Mouse (Mus musculus): ENCODE data around the gene Ndufaf3. TPM values are rescaled to one million over a fixed set of nuclear protein-coding genes. Genes with fewer than 3 reads are reported as not detected.
"Not testable (repeated sequence)": the region's sequence is repeated elsewhere in the genome, so short reads cannot be mapped to it uniquely, and the experiment has no call there.

The Ndufaf3 gene
- 10 to 100 TPM; 52.6 to 66.3 TPM for total RNA-seq (2021)

DNA sequence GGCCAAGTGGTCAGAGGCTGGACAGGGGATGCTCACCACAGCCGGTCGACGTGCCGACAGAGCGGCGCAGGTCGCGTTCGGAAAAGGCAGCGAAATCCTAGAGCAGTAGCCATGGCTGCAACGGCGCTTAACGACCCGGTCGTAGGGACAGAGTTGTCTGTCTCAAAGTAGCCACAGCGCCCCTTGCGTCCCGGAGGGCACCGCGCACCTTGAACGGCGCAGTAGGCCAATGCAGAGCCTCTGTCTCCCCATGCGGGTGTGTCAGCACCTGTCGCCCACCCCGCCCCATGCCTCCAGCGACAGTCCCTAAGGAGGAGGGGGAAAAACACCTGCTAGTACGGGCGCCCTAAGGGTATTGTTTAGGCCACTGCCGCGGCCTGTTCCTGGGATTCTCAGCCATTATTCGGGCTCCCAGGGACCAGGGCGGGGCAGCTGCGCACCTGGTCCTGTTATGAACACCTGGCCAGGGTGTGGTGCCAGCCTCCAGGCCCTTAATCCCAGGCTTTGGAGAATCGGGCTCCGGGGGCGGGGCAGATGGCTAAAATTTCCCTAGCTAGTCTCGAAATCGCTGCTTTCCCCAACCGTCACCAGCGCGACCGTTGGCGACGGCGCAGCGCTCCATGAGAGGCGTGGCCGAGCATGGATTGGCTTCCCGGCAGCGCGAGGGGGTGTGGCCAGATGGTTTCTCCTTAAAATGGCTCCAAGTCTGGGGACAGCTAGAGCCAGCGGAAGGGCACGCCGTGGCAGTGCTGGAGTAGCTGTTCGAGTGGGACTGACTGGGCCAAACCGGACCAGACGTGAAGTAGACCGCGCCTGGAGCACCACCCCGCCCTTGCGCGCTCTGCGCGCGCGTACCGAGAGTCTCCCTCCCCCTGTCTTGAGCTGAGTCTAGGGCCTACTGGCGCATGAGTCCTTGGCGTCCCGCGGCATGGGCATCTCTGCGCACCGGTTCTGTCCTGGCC is at the start of gene Ndufaf3:
TSS of gene Ndufaf3 (minus strand) at position 620 of the 962 bp plus-strand sequence.
- peak; percentile 96 for DNase-seq

DNA sequence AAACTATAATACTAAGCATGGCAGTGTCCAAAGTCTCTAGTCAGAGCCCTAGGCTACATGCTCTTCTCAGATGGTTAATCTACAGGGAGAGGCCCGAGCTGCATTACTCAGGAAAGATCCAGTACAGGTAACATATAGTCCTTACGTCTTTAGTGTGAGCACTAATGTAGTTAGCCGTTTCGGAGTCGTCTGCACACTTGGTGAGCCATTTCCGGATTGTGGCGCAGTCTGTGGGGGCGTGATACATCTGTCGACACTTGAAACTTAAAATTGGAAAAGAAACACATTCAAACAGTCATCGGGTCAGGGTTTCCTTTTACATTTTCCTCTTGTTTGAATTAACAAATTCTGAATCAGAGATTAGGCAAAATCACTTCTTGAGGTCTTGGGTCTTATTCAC is 44.3 kb upstream of the Ndufaf3 start:
- no peak for DNase-seq

DNA sequence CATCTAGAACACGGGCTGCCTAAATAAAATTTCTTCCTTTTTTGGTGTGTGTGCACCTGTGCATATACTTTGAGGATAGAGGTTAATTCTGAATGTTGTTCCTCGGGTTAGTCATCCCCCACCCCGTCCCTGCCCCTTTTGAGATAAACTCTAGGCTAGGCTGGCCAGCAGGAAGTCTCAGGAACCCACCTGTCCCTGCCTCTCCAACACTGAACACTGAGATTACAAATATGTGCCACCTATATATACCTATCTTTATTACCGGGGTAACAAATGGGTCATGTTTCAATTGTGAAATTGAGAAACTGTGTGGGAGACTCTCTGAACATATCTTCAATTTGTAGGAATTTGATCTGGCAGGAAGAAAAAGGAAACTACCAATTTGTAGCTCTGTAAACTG is 41.7 kb upstream of the Ndufaf3 start:
- no peak for DNase-seq

DNA sequence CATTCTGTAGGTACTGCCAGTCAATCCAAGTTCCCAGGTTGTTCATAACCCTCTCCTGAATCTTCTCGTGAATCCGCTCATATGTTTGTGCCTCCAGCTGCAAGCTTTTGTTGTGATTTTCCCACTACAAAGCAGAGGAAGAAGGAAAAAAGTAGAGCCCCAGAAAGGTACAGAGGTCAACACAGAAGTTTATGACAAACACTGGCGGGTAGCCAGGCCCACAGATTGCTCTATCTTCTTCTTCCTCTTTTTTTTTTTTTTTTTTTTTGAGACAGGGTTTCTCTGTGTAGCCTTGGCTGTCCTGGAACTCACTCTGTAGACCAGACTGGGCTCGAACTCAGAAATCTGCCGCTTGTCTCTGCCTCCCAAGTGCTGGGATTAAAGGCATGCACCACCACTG is 40.7 kb upstream of the Ndufaf3 start:
- not testable (repeated sequence) for DNase-seq

DNA sequence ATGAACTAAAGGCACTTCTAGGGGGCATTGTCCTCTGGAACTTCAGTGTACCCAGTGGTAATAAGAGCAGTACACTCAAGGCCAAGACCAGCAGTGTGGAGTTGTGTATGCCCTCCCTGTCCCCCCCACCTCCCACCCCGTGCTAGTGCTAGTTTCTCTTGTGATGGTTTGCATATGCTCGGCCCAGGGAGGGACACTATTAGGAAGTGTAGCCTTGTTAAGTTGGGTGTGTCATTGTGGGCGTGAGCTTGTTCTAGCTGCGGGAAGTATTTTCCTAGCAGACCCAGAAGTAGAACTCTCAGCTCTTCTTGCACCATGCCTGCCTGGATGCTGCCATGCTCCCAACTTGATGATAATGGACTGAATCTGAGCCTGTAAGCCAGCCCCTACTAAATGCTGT is 34.8 kb upstream of the Ndufaf3 start:
- no peak for DNase-seq

DNA sequence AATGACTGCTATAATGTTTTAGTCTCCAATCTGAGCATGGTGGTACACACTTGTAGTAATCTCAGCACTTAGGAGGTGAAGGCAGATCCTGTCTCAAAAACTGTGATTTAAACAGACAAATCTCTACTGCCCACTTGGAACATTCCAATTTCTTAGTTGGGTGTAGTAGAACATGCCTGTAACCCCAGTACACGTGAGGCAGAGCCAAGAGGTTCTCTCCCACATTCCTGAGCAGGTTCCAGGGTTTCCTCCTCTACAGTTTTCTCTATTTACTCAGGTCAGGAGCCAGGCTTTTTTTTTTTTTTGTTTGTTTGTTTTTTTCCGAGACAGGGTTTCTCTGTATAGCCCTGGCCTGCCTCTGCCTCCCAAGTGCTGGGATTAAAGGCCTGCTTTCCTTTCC is 32.8 kb upstream of the Ndufaf3 start:
- DNase-seq: no peak

DNA sequence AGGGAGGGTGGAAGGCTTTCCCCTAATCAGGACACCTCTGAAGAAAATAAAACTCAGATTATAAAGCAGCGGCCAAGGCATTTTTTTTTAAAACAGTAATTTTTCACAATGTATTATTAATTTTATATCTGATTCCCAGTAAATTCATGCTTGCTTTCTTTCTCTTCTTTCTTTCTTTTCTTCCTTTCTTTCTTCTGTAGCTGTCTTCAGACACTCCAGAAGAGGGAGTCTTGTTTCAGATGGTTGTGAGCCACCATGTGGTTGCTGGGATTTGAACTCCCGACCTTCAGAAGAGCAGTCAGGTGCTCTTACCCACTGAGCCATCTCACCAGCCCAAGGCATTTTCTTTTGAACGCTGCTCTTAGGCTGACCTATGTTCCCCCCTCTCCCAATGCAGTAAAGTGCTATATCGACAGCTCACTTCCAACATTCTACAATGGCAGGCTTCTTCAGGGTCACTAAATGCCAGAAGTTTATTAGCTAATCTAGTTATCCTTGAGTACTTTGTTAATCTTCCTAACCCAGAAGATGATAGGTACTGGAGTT is 31.9 kb upstream of the Ndufaf3 start:
- DNase-seq: no peak

DNA sequence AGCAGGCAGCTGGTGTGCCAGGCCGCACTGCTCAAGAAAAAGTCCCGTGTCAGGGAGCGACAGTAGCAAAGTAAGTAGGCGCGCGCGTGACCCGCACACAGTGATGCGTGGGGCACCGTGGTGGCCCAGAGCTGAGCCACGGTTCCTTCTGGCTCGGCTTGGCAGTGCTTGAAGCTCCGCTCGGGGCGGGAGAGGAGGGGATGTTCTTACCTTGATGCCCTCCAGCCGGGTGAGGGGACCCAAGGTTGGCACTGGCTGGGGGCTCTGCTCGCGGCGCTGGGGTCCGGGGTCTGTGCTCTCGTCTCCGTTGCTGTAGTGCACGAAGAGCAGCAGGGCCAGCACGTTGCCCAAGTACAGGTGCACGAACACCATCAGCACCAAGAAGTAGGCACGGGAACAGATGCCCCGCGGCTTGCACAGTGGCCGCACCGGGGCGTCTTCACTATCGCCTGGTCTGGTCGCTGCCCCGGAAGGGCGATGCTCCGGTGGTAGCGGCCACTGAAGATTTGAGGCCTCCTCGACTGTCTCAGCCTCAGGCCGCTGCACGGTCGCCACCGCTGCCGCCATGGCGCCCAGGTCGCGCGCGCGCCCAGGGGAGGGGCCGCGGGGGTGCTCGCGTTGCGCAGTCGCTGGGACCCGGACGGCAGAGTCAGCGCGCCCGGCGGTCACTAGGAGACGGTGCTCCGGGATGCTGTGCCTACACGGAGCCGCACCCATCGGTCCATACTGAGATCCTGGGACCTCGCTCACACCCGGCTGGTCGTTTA is 29.9 kb upstream of the Ndufaf3 start, which contains the start of gene P4htm:
TSS of gene P4htm (minus strand) at position 670 of the 767 bp plus-strand sequence.
- DNase-seq: peak; percentile 82 to 83

DNA sequence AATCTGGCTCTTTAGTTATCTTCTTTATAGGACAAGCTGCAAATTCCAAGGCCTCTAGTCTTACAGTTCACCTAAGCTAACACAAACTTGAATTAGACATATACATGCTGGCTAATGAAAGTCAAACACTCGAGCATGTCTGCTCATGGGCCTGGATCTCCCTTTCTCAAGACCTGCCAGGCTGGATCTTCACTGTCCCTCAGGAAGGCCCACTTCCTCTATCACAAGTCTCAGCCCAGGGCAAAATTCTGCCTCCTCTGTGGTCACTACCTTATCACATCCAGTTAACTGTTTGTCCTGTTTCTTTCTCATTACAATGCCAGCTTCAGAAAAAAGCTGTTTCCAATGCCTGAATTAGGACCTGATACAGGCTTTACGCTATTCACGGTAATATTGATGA is 27.1 kb upstream of the Ndufaf3 start:
- no peak for DNase-seq

DNA sequence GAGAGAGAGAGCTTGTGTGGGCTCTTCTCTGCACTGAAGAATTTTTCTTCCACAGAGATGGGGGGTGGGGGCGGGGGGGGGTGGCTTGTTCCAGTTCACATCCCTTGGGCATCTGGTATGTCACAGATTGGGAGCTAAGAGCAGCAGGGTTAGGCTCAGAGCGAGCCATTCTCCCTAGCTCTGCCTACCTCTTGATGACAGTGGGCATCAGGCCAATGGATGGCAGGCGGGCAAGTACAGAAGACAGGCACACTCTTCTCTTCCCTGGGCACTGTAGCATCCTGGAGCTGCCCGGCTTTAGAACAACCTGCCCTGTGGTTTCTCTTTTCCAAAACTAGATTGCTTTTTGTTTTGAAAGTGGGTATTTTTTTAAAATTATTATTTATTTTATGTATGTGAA is 24.2 kb upstream of the Ndufaf3 start:
- no peak for DNase-seq

DNA sequence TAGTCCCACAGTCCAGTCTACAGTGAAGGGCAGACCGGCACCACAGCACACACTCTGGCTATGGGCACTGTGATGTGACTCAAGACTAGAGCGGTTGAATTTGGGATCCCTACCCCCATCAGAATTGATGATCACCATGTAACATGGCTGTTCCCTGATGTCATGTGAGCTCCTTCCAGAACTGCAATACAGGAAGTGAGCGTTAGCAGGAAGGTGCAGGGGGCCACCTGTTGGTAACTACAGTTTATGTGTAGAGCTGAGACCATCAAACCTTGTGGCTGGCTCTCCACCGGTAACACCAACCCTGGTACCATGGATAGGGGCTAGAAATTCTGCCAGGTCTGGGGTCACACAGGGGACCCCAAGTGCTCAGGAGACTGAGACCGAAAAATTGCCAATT is 22.0 kb upstream of the Ndufaf3 start:
- DNase-seq: no peak

DNA sequence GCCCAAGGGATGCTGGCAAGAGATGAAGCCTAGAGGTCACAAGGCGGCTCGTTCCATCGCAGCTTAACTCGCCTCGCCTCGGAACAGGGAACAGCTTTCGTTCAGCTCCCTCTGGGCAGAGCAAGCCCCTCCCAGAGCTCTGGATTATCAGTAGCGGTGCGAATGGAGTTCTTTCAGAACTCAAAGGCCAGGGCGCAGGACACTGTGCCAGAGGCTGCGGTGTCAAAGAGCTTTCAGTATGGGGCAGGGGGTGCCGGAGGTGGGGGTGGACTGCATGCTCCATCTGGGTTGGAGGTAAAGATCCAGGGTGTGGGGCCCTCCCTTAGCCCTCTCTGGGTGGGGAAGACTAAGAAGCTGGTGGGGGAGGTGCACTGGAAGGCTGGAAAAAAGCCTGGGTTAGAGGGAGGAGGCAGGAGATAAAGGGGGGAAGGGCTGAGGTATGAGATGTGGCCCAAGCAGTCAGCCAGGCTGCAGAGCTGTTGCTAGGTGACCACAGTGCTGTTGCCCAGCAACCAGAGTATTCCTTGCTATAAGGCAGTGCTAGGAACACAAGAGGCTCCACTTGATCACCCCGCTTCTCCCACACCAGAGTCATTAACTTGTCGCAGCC is 20.4 kb upstream of the Ndufaf3 start:
- DNase-seq: peak; percentile 83 to 84

DNA sequence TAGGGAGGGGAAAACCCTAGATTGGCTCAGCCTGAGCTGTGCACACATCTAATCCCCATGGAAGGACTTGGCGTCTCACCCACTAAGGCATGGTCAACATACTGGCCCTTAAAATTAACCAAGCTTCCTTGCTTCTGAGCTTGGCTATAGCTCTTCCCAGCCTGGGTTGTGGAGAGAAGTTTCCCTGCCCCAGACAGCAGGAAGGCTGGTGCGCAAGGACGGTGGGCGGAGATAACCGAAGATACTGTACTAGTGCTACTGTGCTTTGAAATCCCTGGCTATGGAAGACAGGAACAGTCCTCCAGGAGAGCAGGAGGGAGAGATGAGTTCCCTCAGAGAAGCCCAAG is 12.1 kb upstream of the Ndufaf3 start:
- no peak for DNase-seq

DNA sequence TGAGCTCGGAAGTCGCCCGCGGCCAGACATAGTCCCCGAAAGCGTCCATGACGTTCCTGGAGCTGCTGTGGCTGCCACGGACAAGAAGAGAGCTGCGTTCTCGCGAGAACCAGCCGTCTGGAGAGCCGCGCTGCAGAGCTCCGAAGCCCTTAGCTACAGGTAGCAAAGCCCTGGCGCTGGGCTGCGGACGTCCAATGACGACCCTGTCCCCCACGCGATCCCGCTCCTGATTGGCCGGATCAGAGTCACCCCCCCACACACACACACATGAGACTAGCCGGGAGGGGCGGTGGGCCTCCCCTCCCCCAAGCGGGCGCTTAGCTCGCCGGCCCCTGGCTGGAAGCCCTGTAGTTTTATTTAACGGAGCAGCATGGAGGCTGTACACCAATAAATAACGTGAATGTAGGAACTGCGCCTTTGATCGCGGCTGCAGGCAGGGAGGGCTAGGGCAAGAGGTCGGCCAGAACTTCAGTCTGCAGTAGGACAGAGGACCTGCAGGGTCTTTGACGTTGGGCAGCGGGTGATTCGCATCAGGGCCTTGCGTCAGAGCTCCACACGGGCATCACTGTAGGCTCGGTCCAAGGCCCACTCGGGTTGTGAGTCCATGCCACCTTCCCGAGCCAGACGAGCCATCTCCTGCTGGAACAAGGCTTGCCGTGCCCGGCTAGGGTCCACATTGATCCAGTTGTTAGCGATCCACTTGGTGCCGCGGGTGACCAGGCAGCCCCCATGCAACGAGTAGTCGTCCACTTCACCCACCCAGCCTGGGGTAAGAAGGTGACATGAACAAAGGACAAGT is 11.5 kb upstream of the Ndufaf3 start, which contains the start of gene Wdr6:
TSS of gene Wdr6 (minus strand) at position 195 of the 799 bp plus-strand sequence.
- DNase-seq: peak; percentile 80 to 85

DNA sequence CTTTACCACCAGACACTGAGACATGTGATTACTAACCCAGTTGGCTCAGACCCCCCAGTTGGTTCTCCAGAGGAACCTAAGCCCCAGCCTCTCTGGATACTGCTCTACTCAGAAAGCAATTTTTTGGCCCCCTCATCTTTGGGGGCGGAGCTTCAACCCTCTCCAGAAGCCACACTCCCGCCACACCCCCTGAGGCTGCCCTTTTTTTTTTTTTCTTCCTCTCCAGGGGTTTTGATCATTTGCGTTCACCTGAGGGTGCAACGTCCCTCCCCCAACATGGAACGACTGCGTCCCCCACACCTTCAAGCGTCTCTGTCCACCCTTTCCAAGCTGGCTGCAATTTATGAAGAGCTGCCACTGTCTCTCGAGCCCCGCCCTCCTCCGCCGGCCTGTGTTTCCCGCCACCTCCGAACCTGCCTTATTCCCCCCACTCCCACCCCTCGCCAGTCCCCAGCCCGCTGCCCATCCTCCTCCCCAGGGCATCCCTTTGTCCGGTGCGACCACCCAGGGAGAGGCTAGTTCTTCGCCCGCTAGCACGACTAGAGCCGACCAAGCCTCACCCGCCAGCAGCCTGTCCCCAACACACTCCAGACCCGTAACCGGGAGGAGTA is 10.8 kb upstream of the Ndufaf3 start:
- DNase-seq: no peak

DNA sequence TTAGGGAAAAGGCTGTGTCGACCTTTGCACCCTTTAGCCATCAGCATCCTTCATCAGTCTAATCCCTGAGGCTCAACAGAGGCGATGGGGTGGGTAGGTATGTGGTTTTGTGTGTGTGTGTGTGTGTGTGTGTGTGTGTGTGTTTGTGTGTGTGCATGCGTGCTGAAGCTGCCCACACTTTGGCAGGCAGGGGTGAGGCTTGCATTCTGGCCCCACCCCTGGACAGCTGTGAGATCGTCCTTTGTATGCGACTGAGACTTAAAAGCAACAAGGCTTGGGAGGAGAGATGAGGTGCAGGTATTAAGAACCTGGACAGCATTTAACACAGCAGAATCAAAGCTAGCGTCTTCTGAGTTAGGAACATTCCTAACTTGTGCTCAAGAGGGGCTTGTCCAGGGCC is 9.8 kb upstream of the Ndufaf3 start:
- no peak for DNase-seq

DNA sequence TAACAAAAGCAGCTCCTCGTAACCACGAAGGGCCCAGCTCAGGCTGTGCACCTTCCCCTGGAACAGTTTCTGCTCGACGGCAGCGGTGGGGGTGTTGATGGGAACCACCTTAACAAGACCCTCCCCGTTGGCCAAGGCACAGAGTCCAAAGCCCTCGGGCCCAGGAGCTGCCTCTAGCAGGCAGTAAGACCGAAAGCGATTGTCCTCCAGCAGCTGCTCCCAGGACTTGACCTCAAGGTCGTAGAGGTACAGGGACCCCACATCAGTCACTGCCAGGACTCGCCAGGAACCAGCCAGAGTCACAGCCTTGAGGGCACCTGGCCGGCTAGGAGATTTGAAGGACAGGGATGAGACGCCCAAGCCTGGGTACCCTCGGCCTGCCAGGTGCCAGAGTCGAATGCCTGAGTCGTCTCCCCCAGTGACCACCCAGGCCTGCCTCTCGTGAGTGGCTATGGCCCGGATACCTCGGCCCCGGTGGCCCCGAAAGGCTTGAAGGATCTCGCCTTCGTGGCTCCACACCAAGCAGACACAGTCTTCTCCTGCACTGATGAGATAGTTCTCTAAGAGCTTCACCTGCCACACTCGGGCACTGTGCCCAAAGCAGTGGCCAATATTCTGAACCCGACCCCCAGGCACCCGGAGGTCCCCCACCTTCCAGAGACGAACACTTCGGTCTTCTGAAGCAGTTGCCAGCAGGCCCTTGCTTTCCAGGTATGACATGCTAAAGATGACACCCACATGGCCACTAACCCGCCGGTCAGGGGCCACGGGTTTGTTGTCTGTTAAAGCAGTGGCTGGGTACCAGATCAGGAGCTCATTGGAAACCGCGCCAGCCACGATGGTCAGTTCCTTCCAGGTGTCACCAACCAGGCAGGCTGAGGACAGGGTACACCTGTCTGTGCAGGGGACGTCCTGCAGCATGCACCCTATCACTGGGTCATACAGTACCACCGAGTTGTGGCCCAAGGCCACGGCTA is 8.4 kb upstream of the Ndufaf3 start:
- DNase-seq: no peak

DNA sequence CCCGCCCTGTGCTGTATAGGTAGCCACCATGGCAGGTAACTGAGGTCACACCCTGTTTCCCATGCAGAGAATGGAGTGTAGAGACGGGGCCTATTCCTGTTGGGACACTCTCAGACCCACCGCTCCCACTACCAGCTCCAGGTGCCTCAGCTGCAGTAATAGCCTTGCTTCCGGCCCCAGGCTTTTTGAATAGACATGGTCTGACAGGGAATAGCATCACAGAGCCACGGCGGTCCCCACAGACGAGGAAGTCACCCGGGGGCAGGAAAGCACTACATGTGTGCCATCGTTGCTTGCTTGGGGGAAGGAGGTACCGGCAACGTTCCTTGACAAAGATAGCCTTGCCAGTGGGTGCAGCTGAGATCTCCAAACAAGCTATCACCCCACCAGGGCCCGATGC is 7.7 kb upstream of the Ndufaf3 start:
- DNase-seq: no peak

DNA sequence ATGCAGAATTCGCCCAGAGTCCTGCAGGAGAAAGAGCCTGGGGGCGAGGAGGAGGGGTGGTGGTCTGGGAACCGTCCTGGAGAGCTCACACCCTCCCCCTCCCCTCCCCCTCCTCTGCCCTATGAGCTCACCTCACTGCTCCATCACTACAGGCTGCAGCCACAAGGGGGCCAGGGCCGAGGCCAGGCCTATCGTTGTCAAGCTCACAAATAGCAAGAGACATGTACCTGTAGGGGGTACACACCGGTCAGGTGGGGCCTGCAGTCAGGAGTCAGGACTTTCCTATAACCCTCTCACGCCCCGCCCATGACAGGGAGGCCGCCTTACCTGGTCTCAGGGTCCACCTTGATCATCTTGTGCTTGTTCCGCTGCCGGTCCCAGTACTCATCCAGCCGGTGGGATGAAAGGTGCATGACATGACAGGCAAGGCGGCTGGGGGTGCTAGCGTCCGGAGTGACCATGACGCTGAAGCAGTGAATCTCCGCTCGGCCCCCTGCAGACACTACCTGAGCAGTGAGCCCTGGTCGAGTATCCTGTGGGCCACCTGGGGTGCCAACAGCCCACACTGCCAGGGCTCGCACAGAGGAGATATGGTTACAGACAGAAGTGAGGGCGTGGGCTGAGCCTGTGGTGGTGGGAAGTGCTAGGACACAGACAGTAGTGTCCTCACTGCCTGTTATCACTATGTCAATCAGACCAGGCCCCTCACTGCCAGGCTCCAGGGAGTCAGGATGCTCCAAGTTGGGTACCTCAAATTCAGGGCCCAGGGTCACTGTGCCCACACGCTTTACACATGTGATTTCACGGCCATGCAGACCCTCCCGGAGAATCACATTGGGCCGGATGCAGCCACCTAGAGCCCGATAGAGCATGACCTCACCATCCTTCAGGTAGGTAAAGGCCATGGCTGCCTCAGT is 6.8 kb upstream of the Ndufaf3 start:
- DNase-seq: no peak
